Mouse (Mus musculus) testis, adult 2 months (tissue): Measurements from ENCODE around the gene Manbal.

Source experiments
- CTCF ChIP-seq: fragments of 200-500 bp; IDR thresholded peaks from 2 replicates; pipeline ENCODE4 v1.5.1; 2012; ENCODE audit warnings: low read depth, mild to moderate bottlenecking, inconsistent platforms, low read length, moderate library complexity; ENCODE audit not compliant: control insufficient read depth, insufficient read depth, insufficient replicate concordance
- POLR2A ChIP-seq: fragments of 200-500 bp; IDR thresholded peaks from 2 replicates; pipeline ENCODE4 v1.6.1; 2012; ENCODE audit warnings: low read depth, mild to moderate bottlenecking, inconsistent platforms, low read length, moderate library complexity; ENCODE audit not compliant: control insufficient read depth

GRCm38 (mm10) chr2:157424126-157424903 lies 56.9 kb downstream of the Manbal start:
- TF ChIP-seq CTCF (no peak), POLR2A (no peak)
